Mouse (Mus musculus) lung, embryonic 15.5 days (tissue): ENCODE measurements around the gene Tnfaip1. TPM values are rescaled to one million over a fixed set of nuclear protein-coding genes. Genes with fewer than 3 reads are reported as not detected.
"Not testable (repeated sequence)": the region's sequence is repeated elsewhere in the genome, so short reads cannot be mapped to it uniquely, and the experiment has no call there.

Experiments
- ATAC-seq: fragments of 200-750 bp; cut with Nextera tagmentation; 2 replicates; pipeline ENCODE4 v1.8.0; 2017; ENCODE audit warnings: moderate number of reproducible peaks, borderline replicate concordance; ENCODE audit not compliant: low FRiP score, low TSS enrichment; ENCODE audit errors: extremely low read depth
- H3K27ac ChIP-seq: fragments of 300-500 bp; sonication (generic); 2 replicates; pipeline ENCODE4 v1.5.1; 2015; ENCODE audit warnings: moderate library complexity, mild to moderate bottlenecking, inconsistent platforms
- H3K27me3 ChIP-seq: fragments of 300-500 bp; sonication (generic); 2 replicates; pipeline ENCODE4 v1.6.1; 2015; ENCODE audit warnings: inconsistent platforms
- H3K36me3 ChIP-seq: fragments of 300-500 bp; sonication (generic); 2 replicates; pipeline ENCODE4 v1.6.1; 2015; ENCODE audit warnings: inconsistent platforms
- H3K4me1 ChIP-seq: fragments of 300-500 bp; sonication (generic); 2 replicates; pipeline ENCODE4 v1.6.1; 2015; ENCODE audit warnings: inconsistent platforms
- H3K4me2 ChIP-seq: fragments of 300-500 bp; sonication (generic); 2 replicates; pipeline ENCODE4 v1.6.1; 2015; ENCODE audit warnings: inconsistent platforms, mild to moderate bottlenecking, moderate library complexity
- H3K4me3 ChIP-seq: fragments of 300-500 bp; sonication (generic); 2 replicates; pipeline ENCODE4 v1.5.1; 2015; ENCODE audit warnings: mild to moderate bottlenecking, inconsistent platforms
- H3K9ac ChIP-seq: fragments of 300-500 bp; sonication (generic); 2 replicates; pipeline ENCODE4 v1.6.1; 2015; ENCODE audit warnings: inconsistent platforms
- H3K9me3 ChIP-seq: fragments of 300-500 bp; sonication (generic); 2 replicates; pipeline ENCODE4 v1.6.1; 2016; ENCODE audit warnings: inconsistent platforms
- WGBS: fragments of 180-500 bp; shearing (Covaris S2); methylation state at CpG from one replicate; pipeline ENCODE4 v1.1.7; 2015; 5-methylcytosine and 5-hydroxymethylcytosine counted together
- polyA plus RNA-seq: library from polyadenylated mRNA; unstranded; fragments of >200 nt; fragmentation: Nextera tagmentation; extraction: Ambion mirVana; gene quantifications from 2 replicates; pipeline ENCODE4 v1.2.1, GENCODE M21; 2015

Tnfaip1 gene
- 83.0 and 83.1 TPM in 2 replicates for polyA plus RNA-seq

DNA sequence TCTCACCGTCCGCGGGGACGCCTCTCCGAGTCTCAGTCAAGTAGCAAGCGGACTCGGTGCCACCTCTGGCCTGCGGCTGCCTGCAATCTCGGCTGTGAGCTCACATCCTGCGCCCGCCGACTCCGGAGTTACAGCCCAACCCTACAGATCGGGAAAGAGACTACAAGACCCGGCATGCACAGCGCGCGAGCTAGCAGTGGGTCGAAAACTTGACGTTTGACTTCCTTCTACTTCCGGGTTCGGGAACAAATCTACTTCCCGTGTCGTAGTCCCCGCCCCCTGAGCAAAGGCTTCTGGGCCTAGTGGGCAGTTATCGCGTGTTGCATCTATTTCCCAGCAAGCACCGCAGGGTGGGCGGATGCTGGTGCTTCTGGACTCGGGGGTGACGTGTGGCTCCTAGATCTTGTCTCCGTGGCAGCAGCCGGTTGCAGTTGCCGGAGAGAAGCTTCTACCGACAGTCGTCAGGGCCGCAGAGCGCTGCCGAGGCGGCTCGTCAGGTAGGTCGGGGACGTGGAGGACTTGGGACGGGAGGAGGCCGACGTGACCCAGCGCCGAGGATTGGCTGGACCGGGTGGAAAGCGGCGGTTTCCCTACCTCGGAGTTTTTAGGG, at the start of gene Tnfaip1, which contains the start of gene Ift20:
TSS of gene Tnfaip1 (minus strand) at position 253 of the 610 bp plus-strand sequence.
TSS of gene Ift20 (plus strand) at position 282 of the 610 bp plus-strand sequence.
- no peaks in the 10 kb centered on the region for H3K9me3 ChIP-seq
- WGBS, result under 1% methylated on average over 52 of the region's 52 CpGs
- peak within 1 kb of the TSS; percentile 65 for H3K4me3 ChIP-seq
- peak within 1 kb of the TSS; percentile 94 for H3K27ac ChIP-seq
- peak within 1 kb of the TSS; percentile 73 for H3K4me2 ChIP-seq
- no peaks in the 10 kb centered on the region for H3K27me3 ChIP-seq
- ATAC-seq, result peak; percentile 98
- H3K36me3 ChIP-seq, result peaks cover 27% of the 10 kb centered on the region
- peak within 1 kb of the TSS; percentile 72 for H3K9ac ChIP-seq
- H3K4me1 ChIP-seq, result peaks cover 28% of the 10 kb centered on the region

DNA sequence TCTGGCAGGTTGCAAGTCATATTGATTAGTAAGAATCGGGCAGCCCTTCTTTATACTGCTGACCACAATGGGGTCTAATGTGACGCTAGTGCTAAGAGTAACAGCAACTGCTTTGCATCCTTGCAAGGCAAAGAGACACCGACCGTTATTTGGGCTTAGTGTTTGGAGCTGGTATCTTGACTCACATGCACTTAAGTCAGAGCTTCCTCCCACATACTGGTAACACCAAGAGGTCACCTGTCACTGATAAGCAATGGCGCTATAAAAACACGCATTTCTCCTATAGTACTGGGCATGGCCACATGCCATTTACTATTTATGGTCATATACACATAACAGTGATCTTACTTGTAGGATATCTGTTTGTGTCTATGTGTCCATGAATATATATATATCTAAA, 46.7 kb upstream of the Tnfaip1 start:
- no peak overlapping the region for H3K27ac ChIP-seq
- no peak for ATAC-seq
- no peak overlapping the region for H3K4me3 ChIP-seq
- H3K9ac ChIP-seq, result no peak overlapping the region
- H3K27me3 ChIP-seq, result no peaks in the 10 kb centered on the region
- H3K36me3 ChIP-seq, result peaks cover 34% of the 10 kb centered on the region
- WGBS, result 63% methylated on average over 6 of the region's 6 CpGs
- no peak overlapping the region for H3K4me2 ChIP-seq
- no peaks in the 10 kb centered on the region for H3K9me3 ChIP-seq
- H3K4me1 ChIP-seq, result no peaks in the 10 kb centered on the region

DNA sequence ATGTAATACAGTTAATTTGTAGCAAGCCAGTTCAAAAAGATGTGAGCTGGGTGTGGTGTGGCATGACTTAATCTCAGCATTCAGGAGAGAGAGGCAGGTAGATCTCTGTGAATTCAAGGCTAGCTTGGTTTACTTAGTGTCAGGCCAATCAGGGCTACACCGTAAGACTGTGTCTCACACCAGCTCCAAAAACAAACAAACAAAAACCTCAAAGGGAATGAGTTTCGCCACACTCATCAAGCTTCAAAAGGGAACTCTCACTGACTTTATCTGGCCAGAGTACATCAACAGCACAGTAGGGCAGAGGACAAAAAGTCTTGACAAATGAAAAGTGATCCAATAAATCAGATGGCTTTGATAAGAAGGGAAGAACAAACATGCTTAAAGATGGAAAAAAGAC, 38.8 kb upstream of the Tnfaip1 start:
- Histone ChIP-seq H3K4me3 (no peak overlapping the region), H3K36me3 (peaks cover 28% of the 10 kb centered on the region), H3K4me1 (0 out of 2 replicates have a peak, but pooled peaks cover 4% of the 10 kb centered on the region), H3K9me3 (no peaks in the 10 kb centered on the region), H3K27me3 (no peaks in the 10 kb centered on the region), H3K4me2 (no peak overlapping the region), H3K9ac (no peak overlapping the region), H3K27ac (no peak overlapping the region)
- ATAC-seq, result no peak
- WGBS, result 30% methylated on average over 2 of the region's 2 CpGs

DNA sequence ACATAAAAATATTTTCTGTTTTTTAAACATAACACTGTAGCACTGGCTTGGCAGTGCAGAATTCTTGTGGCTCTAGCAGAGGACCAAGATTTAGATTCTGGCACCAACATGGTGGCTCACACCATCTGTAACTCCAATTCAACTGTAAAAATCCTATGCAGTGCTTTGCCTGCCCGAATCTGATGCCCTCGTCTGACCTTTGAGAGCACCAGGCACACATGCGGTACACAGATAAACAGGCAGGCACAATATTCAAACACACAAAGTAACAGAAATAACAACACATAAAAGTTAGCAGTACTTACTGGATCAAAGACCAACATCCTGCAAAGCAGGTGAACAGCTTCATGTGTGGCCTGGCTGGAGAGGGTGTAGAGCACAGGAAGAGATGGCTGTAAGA, 38.4 kb upstream of the Tnfaip1 start:
- Histone ChIP-seq H3K27me3 (no peaks in the 10 kb centered on the region), H3K36me3 (peaks cover 28% of the 10 kb centered on the region), H3K9me3 (no peaks in the 10 kb centered on the region), H3K4me2 (no peak overlapping the region), H3K9ac (no peak overlapping the region), H3K4me1 (0 out of 2 replicates have a peak, but pooled peaks cover 4% of the 10 kb centered on the region), H3K27ac (no peak overlapping the region), H3K4me3 (no peak overlapping the region)
- no peak for ATAC-seq
- WGBS, result 67% methylated on average over 3 of the region's 3 CpGs

DNA sequence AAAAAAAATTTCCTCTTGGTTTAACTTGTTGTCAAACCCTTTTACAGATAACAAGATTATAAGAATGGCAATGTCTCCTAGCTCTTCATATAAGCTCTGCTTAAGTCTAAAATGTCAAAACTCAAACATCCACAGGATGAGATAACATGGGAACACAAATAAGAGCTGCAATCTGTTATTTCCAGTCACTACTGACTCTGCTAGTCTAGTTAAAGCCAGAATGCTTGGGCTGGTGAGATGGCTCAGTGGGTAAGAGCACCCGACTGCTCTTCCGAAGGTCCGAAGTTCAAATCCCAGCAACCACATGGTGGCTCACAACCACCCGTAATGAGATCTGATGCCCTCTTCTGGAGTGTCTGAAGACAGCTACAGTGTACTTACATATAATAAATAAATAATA, 37.9 kb upstream of the Tnfaip1 start:
- H3K4me1 ChIP-seq, H3K4me2 ChIP-seq, H3K9me3 ChIP-seq, ATAC-seq, H3K27me3 ChIP-seq, H3K27ac ChIP-seq, H3K9ac ChIP-seq, H3K4me3 ChIP-seq: not testable (repeated sequence)
- H3K36me3 ChIP-seq, result peaks cover 30% of the 10 kb centered on the region
- 83% methylated on average over 4 of the region's 4 CpGs for WGBS

DNA sequence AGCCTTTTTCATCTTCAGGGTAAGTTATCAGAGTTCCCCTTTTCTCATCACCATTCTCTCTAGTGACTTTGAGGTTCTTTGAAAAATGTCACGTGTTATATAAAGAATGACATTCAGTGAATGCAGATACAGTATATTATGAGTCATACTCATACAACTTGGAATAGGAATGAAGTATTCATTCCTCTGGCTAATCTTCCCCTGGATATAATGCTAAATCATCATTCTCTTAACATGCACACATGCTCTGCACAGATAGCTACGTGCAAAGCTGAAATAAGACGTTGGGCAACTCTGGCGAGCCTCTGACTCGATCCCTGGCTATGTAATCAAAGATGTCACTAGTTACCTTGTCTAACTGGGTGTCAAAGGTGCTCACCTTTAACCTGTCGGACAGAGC, 35.7 kb upstream of the Tnfaip1 start:
- Histone ChIP-seq H3K4me2 (no peak overlapping the region), H3K9me3 (no peaks in the 10 kb centered on the region), H3K9ac (no peak overlapping the region), H3K36me3 (peaks cover 30% of the 10 kb centered on the region), H3K4me3 (no peak overlapping the region), H3K4me1 (0 out of 2 replicates have a peak, but pooled peaks cover 4% of the 10 kb centered on the region), H3K27ac (no peak overlapping the region), H3K27me3 (no peaks in the 10 kb centered on the region)
- no peak for ATAC-seq
- WGBS, result 83% methylated on average over 6 of the region's 6 CpGs

DNA sequence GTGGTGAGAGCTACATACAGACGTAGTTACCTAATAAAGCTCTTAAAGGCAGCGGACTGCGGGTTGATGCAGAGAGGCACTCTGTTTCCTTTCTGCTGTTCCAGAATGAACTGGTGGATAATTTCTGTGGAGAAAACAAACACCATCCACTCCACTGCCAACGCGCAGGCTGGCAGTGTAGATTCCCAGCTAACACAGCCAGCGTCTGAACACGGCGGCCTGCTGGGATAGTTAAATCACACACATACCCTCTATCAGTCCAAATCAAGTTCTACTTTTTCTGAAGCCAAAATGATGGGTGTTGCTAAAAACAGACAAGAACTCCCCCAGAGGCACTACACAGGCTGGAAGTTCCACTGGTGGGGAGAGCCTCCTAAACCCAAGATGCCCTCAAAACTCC, 35.3 kb upstream of the Tnfaip1 start:
- Histone ChIP-seq H3K36me3 (peaks cover 27% of the 10 kb centered on the region), H3K4me3 (no peak overlapping the region), H3K4me1 (peaks cover 5% of the 10 kb centered on the region; the same call in 1 of the 2 replicates), H3K9ac (no peak overlapping the region), H3K4me2 (no peak overlapping the region), H3K9me3 (no peaks in the 10 kb centered on the region), H3K27ac (no peak overlapping the region), H3K27me3 (no peaks in the 10 kb centered on the region)
- no peak for ATAC-seq
- WGBS, result 96% methylated on average over 8 of the region's 8 CpGs

DNA sequence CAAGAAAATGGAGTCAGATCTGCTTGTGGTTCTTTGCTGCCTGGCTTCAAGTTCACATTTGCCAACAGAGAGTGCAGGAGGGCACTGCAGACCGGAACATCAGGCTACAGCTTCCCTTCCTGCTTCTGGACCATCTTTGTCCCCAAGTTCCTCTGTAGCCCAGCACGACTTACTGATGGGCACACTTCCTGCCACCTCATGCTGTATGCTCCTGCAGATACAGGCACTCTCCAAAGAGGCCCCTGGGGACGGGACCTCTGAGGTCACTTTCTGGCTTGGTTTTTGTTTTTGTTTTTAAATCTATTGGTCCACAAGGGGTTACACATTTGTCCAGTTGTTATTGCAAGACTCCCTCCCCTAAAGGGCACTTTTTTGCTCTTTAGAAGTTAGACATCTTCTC, 33.7 kb upstream of the Tnfaip1 start:
- Histone ChIP-seq H3K4me2 (no peak overlapping the region), H3K27me3 (no peaks in the 10 kb centered on the region), H3K36me3 (peaks cover 24% of the 10 kb centered on the region; the same call in 1 of the 2 replicates), H3K4me3 (no peak overlapping the region), H3K27ac (peak overlapping the region; percentile 37), H3K9ac (no peak overlapping the region), H3K9me3 (no peaks in the 10 kb centered on the region), H3K4me1 (peaks cover 11% of the 10 kb centered on the region; the same call in 1 of the 2 replicates)
- WGBS, result 53% methylated on average over 3 of the region's 3 CpGs
- ATAC-seq, result no peak

DNA sequence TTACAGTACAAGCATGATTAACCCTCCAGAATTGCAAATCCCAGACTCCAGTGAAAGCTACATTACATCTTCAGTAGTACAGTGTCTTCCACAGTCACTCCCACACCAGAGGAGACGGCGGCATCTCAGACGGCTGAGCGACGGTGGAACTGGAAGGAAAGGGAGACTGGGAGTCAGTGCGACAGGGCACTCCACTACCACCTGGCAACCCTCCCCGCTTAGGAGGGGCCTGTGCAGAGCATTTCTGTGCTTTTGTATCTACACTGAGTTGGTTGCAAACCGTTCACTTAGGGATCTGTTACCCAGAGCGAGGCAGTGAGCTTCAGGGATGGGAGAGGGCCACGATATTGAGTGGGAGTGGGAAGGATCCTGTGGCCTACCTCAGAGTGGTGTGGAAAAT, 32.7 kb upstream of the Tnfaip1 start:
- H3K36me3 ChIP-seq, result peaks cover 20% of the 10 kb centered on the region; the same call in 1 of the 2 replicates
- peaks cover 11% of the 10 kb centered on the region; the same call in 1 of the 2 replicates for H3K4me1 ChIP-seq
- no peak overlapping the region for H3K27ac ChIP-seq
- H3K4me2 ChIP-seq, result no peak overlapping the region
- no peaks in the 10 kb centered on the region for H3K27me3 ChIP-seq
- H3K9ac ChIP-seq, result no peak overlapping the region
- no peak overlapping the region for H3K4me3 ChIP-seq
- H3K9me3 ChIP-seq, result no peaks in the 10 kb centered on the region
- WGBS, result 78% methylated on average over 10 of the region's 10 CpGs
- no peak for ATAC-seq

DNA sequence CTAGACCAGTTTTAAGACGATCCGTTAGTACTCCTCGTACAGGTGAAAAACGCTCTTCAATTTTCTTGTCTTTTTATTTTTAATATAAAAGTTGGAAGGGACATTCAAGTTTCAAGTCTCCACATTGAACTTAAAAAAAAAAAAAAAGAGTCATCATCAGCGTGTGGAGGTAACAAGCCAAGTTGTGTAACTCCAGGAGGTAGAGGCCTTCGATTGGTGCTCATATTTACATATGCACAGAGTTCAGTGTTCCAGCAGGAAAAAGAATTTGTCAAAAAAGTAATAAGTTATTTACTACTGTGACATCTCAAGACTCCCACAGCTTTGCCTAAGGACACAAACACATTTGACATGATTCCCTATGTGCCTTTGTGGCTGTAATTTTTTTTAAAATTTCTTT, 31.5 kb upstream of the Tnfaip1 start:
- H3K36me3 ChIP-seq, result peaks cover 14% of the 10 kb centered on the region; the same call in 1 of the 2 replicates
- no peaks in the 10 kb centered on the region for H3K9me3 ChIP-seq
- no peak overlapping the region for H3K4me2 ChIP-seq
- H3K4me1 ChIP-seq, result peaks cover 11% of the 10 kb centered on the region; the same call in 1 of the 2 replicates
- H3K27me3 ChIP-seq, result no peaks in the 10 kb centered on the region
- no peak overlapping the region for H3K9ac ChIP-seq
- WGBS, result 75% methylated on average over 6 of the region's 6 CpGs
- ATAC-seq, result no peak
- H3K27ac ChIP-seq, result no peak overlapping the region
- no peak overlapping the region for H3K4me3 ChIP-seq

DNA sequence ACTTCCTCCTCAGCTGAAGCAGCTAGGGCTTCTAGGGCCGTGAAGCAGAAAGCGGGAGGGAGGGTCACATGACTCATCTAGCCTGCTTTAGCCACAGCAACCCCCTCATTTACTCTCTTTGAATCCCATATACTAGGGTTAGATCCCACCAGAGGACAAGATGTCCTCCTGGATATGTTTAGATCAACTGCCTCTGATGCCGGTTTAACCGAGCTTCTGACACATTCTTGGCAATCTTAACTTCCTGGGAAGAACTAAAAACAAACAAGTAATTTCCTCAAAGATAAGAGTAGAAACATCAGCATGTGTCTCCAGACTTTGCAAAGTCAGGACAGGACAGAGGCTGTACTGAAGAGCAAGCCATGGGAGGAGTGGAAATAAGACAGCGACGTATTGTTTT, 30.6 kb upstream of the Tnfaip1 start:
- 26% methylated on average over 6 of the region's 6 CpGs for WGBS
- Histone ChIP-seq H3K9me3 (no peaks in the 10 kb centered on the region), H3K27ac (peak overlapping the region; percentile 89), H3K9ac (no peak overlapping the region), H3K4me1 (peaks cover 11% of the 10 kb centered on the region; the same call in 1 of the 2 replicates), H3K36me3 (peaks cover 7% of the 10 kb centered on the region; the same call in 1 of the 2 replicates), H3K4me2 (no peak overlapping the region), H3K27me3 (no peaks in the 10 kb centered on the region), H3K4me3 (no peak overlapping the region)
- peak; percentile 88 for ATAC-seq

DNA sequence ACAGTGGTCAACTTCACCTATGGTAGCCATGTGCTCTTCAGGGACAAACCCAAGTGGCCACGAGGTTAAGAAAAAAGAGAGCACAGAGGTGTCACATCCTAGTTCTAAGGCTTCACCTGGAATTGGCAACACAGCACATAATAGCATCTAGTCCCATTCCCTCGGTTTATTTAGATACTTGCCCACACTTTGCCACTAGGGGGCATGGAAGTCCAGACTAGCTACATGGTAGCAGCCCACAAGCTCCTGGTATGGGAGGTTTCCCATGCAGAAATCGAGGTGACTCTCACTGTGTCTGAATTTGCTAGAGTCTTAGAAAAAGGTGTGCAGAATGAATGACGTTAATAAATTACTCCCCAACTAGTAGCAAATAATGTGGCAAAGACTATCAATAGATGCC, 24.3 kb upstream of the Tnfaip1 start:
- Histone ChIP-seq H3K27ac (no peak overlapping the region), H3K4me1 (no peaks in the 10 kb centered on the region), H3K9ac (no peak overlapping the region), H3K27me3 (no peaks in the 10 kb centered on the region), H3K36me3 (no peaks in the 10 kb centered on the region), H3K9me3 (no peaks in the 10 kb centered on the region), H3K4me2 (no peak overlapping the region), H3K4me3 (no peak overlapping the region)
- WGBS, result 13% methylated on average over 4 of the region's 4 CpGs
- no peak for ATAC-seq
